Mouse (Mus musculus) hindbrain, postnatal 0 days (tissue): Measurements from ENCODE around the gene Fam184b. TPM values are rescaled to one million over a fixed set of nuclear protein-coding genes. Genes with fewer than 3 reads are reported as not detected.

Experiments used
- ATAC-seq: fragments of 200-750 bp; cut with Nextera tagmentation; 2 replicates; pipeline ENCODE4 v1.8.0; 2017; ENCODE audit warnings: mild to moderate bottlenecking, moderate TSS enrichment, moderate library complexity
- DNase-seq: peaks from one replicate; pipeline ENCODE4 v3.0.0-alpha.2; 2015; ENCODE audit warnings: low spot score
- H3K27ac ChIP-seq: fragments of 300-500 bp; sonication (generic); 2 replicates; pipeline ENCODE4 v1.5.1; 2014; ENCODE audit warnings: mild to moderate bottlenecking
- H3K27me3 ChIP-seq: fragments of 300-500 bp; sonication (generic); 2 replicates; pipeline ENCODE4 v1.6.1; 2014; ENCODE audit warnings: low read length, mixed read lengths; ENCODE audit not compliant: insufficient read depth
- H3K36me3 ChIP-seq: fragments of 300-500 bp; sonication (generic); 2 replicates; pipeline ENCODE4 v1.6.1; 2014; ENCODE audit warnings: low read length, mixed read lengths; ENCODE audit not compliant: insufficient read depth
- H3K4me1 ChIP-seq: fragments of 300-500 bp; sonication (generic); 2 replicates; pipeline ENCODE4 v1.6.1; 2014; ENCODE audit warnings: antibody characterized with exemption, low read length, mixed read lengths; ENCODE audit not compliant: insufficient read depth
- H3K4me2 ChIP-seq: fragments of 300-500 bp; sonication (generic); 2 replicates; pipeline ENCODE4 v1.6.1; 2014; ENCODE audit warnings: low read depth, mild to moderate bottlenecking, low read length, moderate library complexity, mixed read lengths
- H3K4me3 ChIP-seq: fragments of 300-500 bp; sonication (generic); 2 replicates; pipeline ENCODE4 v1.5.1; 2014; ENCODE audit warnings: low read length
- H3K9ac ChIP-seq: fragments of 300-500 bp; sonication (generic); replicated peaks from 2 replicates; pipeline ENCODE4 v1.6.1; 2014; ENCODE audit warnings: mild to moderate bottlenecking, low read length, moderate library complexity, mixed read lengths
- H3K9me3 ChIP-seq: fragments of 300-500 bp; sonication (generic); 2 replicates; pipeline ENCODE4 v1.6.1; 2016; ENCODE audit warnings: low read length, mixed read lengths
- CTCF ChIP-seq: IDR thresholded peaks from 2 replicates; pipeline ENCODE4 v1.5.1; 2016; ENCODE audit warnings: antibody characterized with exemption, control low read depth, low read depth
- WGBS: fragments of 180-500 bp; shearing (Covaris S2); extraction: QIAGEN DNeasy Blood & Tissue Kit; methylation state at CpG from one replicate; pipeline ENCODE4 v1.1.7; 2014; 5-methylcytosine and 5-hydroxymethylcytosine counted together
- polyA plus RNA-seq: library from polyadenylated mRNA; unstranded; fragments of >200 nt; fragmentation: Nextera tagmentation; extraction: Ambion mirVana; gene quantifications from 2 replicates; pipeline ENCODE4 v1.2.1, GENCODE M21; 2015
- total RNA-seq: library from RNA; depleted of rRNA; stranded (reverse); fragments of >200 nt; gene quantifications from 2 replicates; pipeline ENCODE4 v1.2.3, GENCODE M21; 2014

Fam184b gene
- total and polyA plus RNA-seq, 2 experiments from 2014 or later: 15.1 to 15.3 TPM

- H3K4me3 ChIP-seq: no peak overlapping the region
- DNase-seq: no peak
- no peaks in the 10 kb centered on the region for H3K36me3 ChIP-seq
- H3K9ac ChIP-seq: no peak overlapping the region
- H3K27me3 ChIP-seq: no peaks in the 10 kb centered on the region
- TF ChIP-seq CTCF: no peak
- H3K4me1 ChIP-seq: no peaks in the 10 kb centered on the region; the same call in 1 of the 2 replicates
- 91% methylated on average over 1 of the region's 1 CpGs for WGBS
- no peak overlapping the region for H3K4me2 ChIP-seq
- H3K9me3 ChIP-seq: no peaks in the 10 kb centered on the region
- no peak for ATAC-seq
- H3K27ac ChIP-seq: no peak overlapping the region
These were observed 62.0 kb downstream of the Fam184b start for GRCm38 (mm10) chr5:45577376-45577775.

GRCm38 (mm10) chr5:45576716-45577115, 62.7 kb downstream of the Fam184b start:
- 65% methylated on average over 3 of the region's 3 CpGs for WGBS
- Histone ChIP-seq H3K9me3 (no peaks in the 10 kb centered on the region), H3K27ac (no peak overlapping the region), H3K4me1 (no peaks in the 10 kb centered on the region; the same call in 1 of the 2 replicates), H3K9ac (no peak overlapping the region), H3K36me3 (no peaks in the 10 kb centered on the region), H3K4me2 (no peak overlapping the region), H3K4me3 (no peak overlapping the region), H3K27me3 (no peaks in the 10 kb centered on the region)
- no peak for DNase-seq
- TF ChIP-seq CTCF: no peak
- ATAC-seq: no peak

- DNase-seq (no peak), ATAC-seq (no peak)
- TF ChIP-seq CTCF: no peak
- H3K27ac ChIP-seq: no peak overlapping the region
- H3K4me2 ChIP-seq: no peak overlapping the region
- no peak overlapping the region for H3K4me3 ChIP-seq
- no peaks in the 10 kb centered on the region for H3K4me1 ChIP-seq
- H3K27me3 ChIP-seq: no peaks in the 10 kb centered on the region
- H3K9me3 ChIP-seq: no peaks in the 10 kb centered on the region
- no peaks in the 10 kb centered on the region for H3K36me3 ChIP-seq
- no peak overlapping the region for H3K9ac ChIP-seq
- 32% methylated on average over 5 of the region's 5 CpGs for WGBS
These were observed 66.6 kb downstream of the Fam184b start for GRCm38 (mm10) chr5:45572816-45573215.

GRCm38 (mm10) chr5:45565829-45566228, 73.6 kb downstream of the Fam184b start:
- H3K9ac ChIP-seq: no peak overlapping the region
- no peaks in the 10 kb centered on the region for H3K27me3 ChIP-seq
- no peak for TF ChIP-seq CTCF
- no peaks in the 10 kb centered on the region for H3K9me3 ChIP-seq
- no peak overlapping the region for H3K27ac ChIP-seq
- H3K4me2 ChIP-seq: no peak overlapping the region
- H3K36me3 ChIP-seq: no peaks in the 10 kb centered on the region
- 91% methylated on average over 1 of the region's 1 CpGs for WGBS
- DNase-seq: no peak
- no peaks in the 10 kb centered on the region for H3K4me1 ChIP-seq
- no peak overlapping the region for H3K4me3 ChIP-seq
- peak; percentile 55; the same call in 1 of the 2 replicates for ATAC-seq

GRCm38 (mm10) chr5:45564054-45564453, 75.4 kb downstream of the Fam184b start:
- Histone ChIP-seq H3K27me3 (no peaks in the 10 kb centered on the region), H3K27ac (no peak overlapping the region), H3K4me2 (no peak overlapping the region), H3K4me3 (no peak overlapping the region), H3K9ac (no peak overlapping the region), H3K36me3 (no peaks in the 10 kb centered on the region), H3K9me3 (no peaks in the 10 kb centered on the region), H3K4me1 (no peaks in the 10 kb centered on the region)
- TF ChIP-seq CTCF: no peak
- ATAC-seq (no peak), DNase-seq (no peak)
- WGBS: 59% methylated on average over 6 of the region's 6 CpGs

GRCm38 (mm10) chr5:45549586-45549985, 89.8 kb downstream of the Fam184b start:
- no peak overlapping the region for H3K9ac ChIP-seq
- WGBS: 91% methylated on average over 1 of the region's 1 CpGs
- H3K4me3 ChIP-seq: no peak overlapping the region
- DNase-seq: no peak
- H3K9me3 ChIP-seq: no peaks in the 10 kb centered on the region
- ATAC-seq: no peak
- no peak for TF ChIP-seq CTCF
- no peaks in the 10 kb centered on the region for H3K36me3 ChIP-seq
- no peak overlapping the region for H3K27ac ChIP-seq
- H3K27me3 ChIP-seq: no peaks in the 10 kb centered on the region
- H3K4me1 ChIP-seq: no peaks in the 10 kb centered on the region
- H3K4me2 ChIP-seq: no peak overlapping the region

GRCm38 (mm10) chr5:45543374-45543773, 96.0 kb downstream of the Fam184b start:
- DNase-seq (peak; percentile 46), ATAC-seq (no peak)
- no peak for TF ChIP-seq CTCF
- Histone ChIP-seq H3K4me2 (no peak overlapping the region), H3K9me3 (no peaks in the 10 kb centered on the region), H3K4me1 (no peaks in the 10 kb centered on the region), H3K4me3 (no peak overlapping the region), H3K27me3 (no peaks in the 10 kb centered on the region), H3K36me3 (no peaks in the 10 kb centered on the region; the same call in 1 of the 2 replicates), H3K9ac (no peak overlapping the region), H3K27ac (no peak overlapping the region)
- 49% methylated on average over 5 of the region's 5 CpGs for WGBS
